Mouse (Mus musculus) liver, embryonic 14.5 days (tissue): ENCODE measurements around the gene Alg3. TPM values are rescaled to one million over a fixed set of nuclear protein-coding genes. Genes with fewer than 3 reads are reported as not detected.

ENCODE experiments used
- ATAC-seq: fragments of 200-750 bp; cut with Nextera tagmentation; 2 replicates; pipeline ENCODE4 v1.8.0; 2017; ENCODE audit warnings: moderate number of reproducible peaks, mild to moderate bottlenecking, moderate library complexity; ENCODE audit not compliant: insufficient read depth
- DNase-seq, 3 experiments: peaks; one replicate each; pipeline ENCODE4 v3.0.0-alpha.2; 2012 to 2013; ENCODE audit warnings: low read depth in 3 of 3, low spot score in 3 of 3
- H3K27ac ChIP-seq: fragments of 300-500 bp; sonication (generic); 2 replicates; pipeline ENCODE4 v1.5.1; 2014; ENCODE audit warnings: moderate library complexity, mild to moderate bottlenecking, control low read depth, inconsistent platforms
- H3K27me3 ChIP-seq: fragments of 300-500 bp; sonication (generic); 2 replicates; pipeline ENCODE4 v1.6.1; 2014; ENCODE audit warnings: mild to moderate bottlenecking, low read length, moderate library complexity; ENCODE audit not compliant: control insufficient read depth, insufficient read depth
- H3K36me3 ChIP-seq: fragments of 300-500 bp; sonication (generic); replicated peaks from 2 replicates; pipeline ENCODE4 v1.6.1; 2014; ENCODE audit warnings: low read depth; ENCODE audit not compliant: control insufficient read depth, insufficient read depth
- H3K4me1 ChIP-seq, 2 experiments: fragments of 200-500 bp in 1 of 2; fragments of 300-500 bp in 1 of 2; sonication (generic) in 1 of 2; replicated peaks; 2 replicates each; pipeline ENCODE4 v1.6.1; 2012 to 2014; ENCODE audit warnings: antibody characterized with exemption in 1 of 2, inconsistent platforms in 1 of 2, low read length in 1 of 2; ENCODE audit not compliant: control insufficient read depth in 2 of 2, insufficient read depth in 2 of 2
- H3K4me2 ChIP-seq: fragments of 300-500 bp; sonication (generic); 2 replicates; pipeline ENCODE4 v1.6.1; 2014; ENCODE audit warnings: low read depth, mild to moderate bottlenecking, control low read depth, moderate library complexity
- H3K4me3 ChIP-seq, 2 experiments: fragments of 200-500 bp in 1 of 2; fragments of 300-500 bp in 1 of 2; sonication (generic) in 1 of 2; 2 replicates each; pipeline ENCODE4 v1.5.1; 2012 to 2014; ENCODE audit warnings: low read depth in 2 of 2, low read length in 2 of 2, mild to moderate bottlenecking in 2 of 2, control low read depth in 1 of 2, inconsistent platforms in 1 of 2, moderate library complexity in 1 of 2; ENCODE audit not compliant: insufficient read depth in 1 of 2
- H3K9ac ChIP-seq: fragments of 300-500 bp; sonication (generic); replicated peaks from 2 replicates; pipeline ENCODE4 v1.6.1; 2014; ENCODE audit warnings: mild to moderate bottlenecking, control low read depth, moderate library complexity
- H3K9me3 ChIP-seq: fragments of 300-500 bp; sonication (generic); 2 replicates; pipeline ENCODE4 v1.6.1; 2016; ENCODE audit warnings: low read length, mixed read lengths; ENCODE audit not compliant: control insufficient read depth
- CTCF ChIP-seq: IDR thresholded peaks from 2 replicates; pipeline ENCODE4 v1.5.1; 2016; ENCODE audit warnings: antibody characterized with exemption, low read depth, control low read depth
- EP300 ChIP-seq: IDR thresholded peaks from 2 replicates; pipeline ENCODE4 v1.6.1; 2016; ENCODE audit warnings: antibody characterized with exemption, low read depth
- WGBS: fragments of 180-500 bp; shearing (Covaris S2); extraction: QIAGEN DNeasy Blood & Tissue Kit; methylation state at CpG from one replicate; pipeline ENCODE4 v1.1.7; 2014; ENCODE audit not compliant: insufficient replicate concordance; 5-methylcytosine and 5-hydroxymethylcytosine counted together
- polyA plus RNA-seq, 2 experiments: library from polyadenylated mRNA; depleted of rRNA in 1 of 2; stranded (reverse) in 1 of 2; unstranded in 1 of 2; fragments of >200 nt; fragmentation: Nextera tagmentation in 1 of 2; extraction: Ambion mirVana in 1 of 2; gene quantifications; 2 replicates each; pipeline versions ENCODE4 v1.2.1 to v1.2.3; 2012 to 2014

Alg3 gene
- polyA plus RNA-seq, 2 experiments, result 9.3 to 21.7 TPM

GRCm38 (mm10) chr16:20621191-20621990 lies 9.9 kb upstream of the Alg3 start, which contains the start of gene Camk2n2:
Camk2n2 (minus strand) TSS chr16:20621287.
- no peak for TF ChIP-seq EP300
- TF ChIP-seq CTCF, result no peak
- Histone ChIP-seq H3K4me2 (peak within 1 kb of the TSS; percentile 92), H3K27ac (no peak within 1 kb of the TSS), H3K4me1 (peaks cover 0 to 4% of the 10 kb centered on the region in 2 experiments; a peak in 2 of 4 replicates), H3K4me3 (peak within 1 kb of the TSS; percentile 65 to 66), H3K9ac (peak within 1 kb of the TSS; percentile 34), H3K36me3 (no peaks in the 10 kb centered on the region), H3K27me3 (peaks cover 53% of the 10 kb centered on the region), H3K9me3 (no peaks in the 10 kb centered on the region)
- DNase-seq (peak in 1 of 3 experiments; percentile 12), ATAC-seq (peak; percentile 74)
- under 1% methylated on average over 91 of the region's 92 CpGs for WGBS

- H3K27me3 ChIP-seq, result peaks cover 53% of the 10 kb centered on the region
- H3K36me3 ChIP-seq, result no peaks in the 10 kb centered on the region
- ATAC-seq (no peak), DNase-seq (no peak)
- H3K4me1 ChIP-seq, result peaks cover 0 to 4% of the 10 kb centered on the region in 2 experiments; a peak in 2 of 4 replicates
- H3K27ac ChIP-seq, result no peak overlapping the region
- TF ChIP-seq CTCF (no peak), EP300 (no peak)
- no peaks in the 10 kb centered on the region for H3K9me3 ChIP-seq
- no peak overlapping the region; the same call in 1 of the 2 replicates for H3K9ac ChIP-seq
- peak overlapping the region; percentile 92 for H3K4me2 ChIP-seq
- peak overlapping the region; percentile 51 to 66 for H3K4me3 ChIP-seq
- under 1% methylated on average over 32 of the region's 32 CpGs for WGBS
These were observed 9.2 kb upstream of the Alg3 start for GRCm38 (mm10) chr16:20620751-20621190.

- peaks cover 0 to 4% of the 10 kb centered on the region in 2 experiments; a peak in 2 of 4 replicates for H3K4me1 ChIP-seq
- no peak overlapping the region for H3K27ac ChIP-seq
- H3K36me3 ChIP-seq, result no peaks in the 10 kb centered on the region
- H3K9ac ChIP-seq, result no peak overlapping the region
- 1% methylated on average over 9 of the region's 9 CpGs for WGBS
- H3K4me3 ChIP-seq, result peak overlapping the region; percentile 5 to 66; a peak in 3 of 4 replicates
- ATAC-seq (no peak), DNase-seq (no peak)
- no peaks in the 10 kb centered on the region for H3K9me3 ChIP-seq
- H3K4me2 ChIP-seq, result peak overlapping the region; percentile 92
- TF ChIP-seq EP300 (no peak), CTCF (no peak)
- H3K27me3 ChIP-seq, result peaks cover 53% of the 10 kb centered on the region
These were observed 8.8 kb upstream of the Alg3 start for GRCm38 (mm10) chr16:20620399-20620735.

GRCm38 (mm10) chr16:20619541-20620398 lies 8.2 kb upstream of the Alg3 start:
- peak; percentile 25; the same call in 1 of the 2 replicates for ATAC-seq
- peak in 1 of 3 experiments; percentile 9 for DNase-seq
- Histone ChIP-seq H3K36me3 (no peaks in the 10 kb centered on the region), H3K4me1 (peaks cover 0 to 4% of the 10 kb centered on the region in 2 experiments; a peak in 2 of 4 replicates), H3K27me3 (peaks cover 53% of the 10 kb centered on the region), H3K4me3 (peak overlapping the region; percentile 5 to 66; a peak in 3 of 4 replicates), H3K27ac (no peak overlapping the region), H3K4me2 (peak overlapping the region; percentile 92), H3K9ac (no peak overlapping the region), H3K9me3 (no peaks in the 10 kb centered on the region)
- no peak for TF ChIP-seq EP300
- TF ChIP-seq CTCF, result no peak
- WGBS, result 4% methylated on average over 80 of the region's 83 CpGs
